Mouse (Mus musculus) erythroblast, embryonic 14.5 days (primary cell): ENCODE results near the gene Slc38a3. TPM values are rescaled to one million over a fixed set of nuclear protein-coding genes. Genes with fewer than 3 reads are reported as not detected.

Experiments used
- H3K27me3 ChIP-seq: 2 replicates; pipeline ENCODE4 v1.6.1; 2012; ENCODE audit warnings: inconsistent platforms; ENCODE audit not compliant: control insufficient read depth
- H3K36me3 ChIP-seq: 2 replicates; pipeline ENCODE4 v1.6.1; 2012; ENCODE audit warnings: mild to moderate bottlenecking, inconsistent platforms; ENCODE audit not compliant: control insufficient read depth
- H3K4me1 ChIP-seq: 2 replicates; pipeline ENCODE4 v1.6.1; 2012; ENCODE audit warnings: inconsistent platforms; ENCODE audit not compliant: control insufficient read depth
- H3K4me3 ChIP-seq: replicated peaks from 2 replicates; pipeline ENCODE3; 2012; ENCODE audit warnings: moderate library complexity, mild to moderate bottlenecking, inconsistent platforms
- H3K9me3 ChIP-seq: 2 replicates; pipeline ENCODE4 v1.6.1; 2012; ENCODE audit warnings: low read length, inconsistent platforms, mixed read lengths; ENCODE audit not compliant: control insufficient read depth
- GATA1 ChIP-seq: IDR thresholded peaks from 2 replicates; pipeline ENCODE4 v1.6.1; 2012; ENCODE audit warnings: low read length, inconsistent platforms, mixed read lengths
- TAL1 ChIP-seq: IDR thresholded peaks from 3 replicates; pipeline ENCODE4 v1.6.1; 2012; ENCODE audit warnings: low read length, inconsistent platforms, mixed read lengths
- polyA plus RNA-seq: library from polyadenylated mRNA; stranded (reverse); fragments of >175 nt; gene quantifications from 2 replicates; pipeline ENCODE4 v1.2.3, GENCODE M21; 2012

Slc38a3 gene
- polyA plus RNA-seq, 1 experiment = 0.05 TPM

DNA sequence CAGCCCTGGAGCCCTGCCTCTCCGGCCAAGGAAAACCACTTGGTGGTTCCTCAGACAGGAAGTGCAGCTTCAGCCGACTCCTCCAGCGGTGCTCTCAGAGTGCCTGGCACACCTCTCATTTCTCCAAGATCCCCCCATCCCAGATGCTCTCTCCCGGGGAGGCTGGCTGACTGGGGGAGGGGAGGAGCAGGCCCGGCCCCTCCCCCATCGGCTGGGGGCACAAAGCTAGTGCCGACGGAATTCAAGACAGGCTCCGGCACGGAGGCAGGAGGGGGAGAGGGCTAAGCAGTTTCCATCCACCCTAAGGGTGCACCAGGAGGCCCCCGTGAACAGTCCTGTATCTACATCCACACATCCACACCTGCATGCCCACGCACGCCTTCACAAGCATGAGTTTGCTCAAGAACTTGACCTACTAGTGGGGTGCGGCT is 37.5 kb upstream of the Slc38a3 start:
- H3K4me1 ChIP-seq = peaks cover 17% of the 10 kb centered on the region
- no peak overlapping the region for H3K4me3 ChIP-seq
- TF ChIP-seq TAL1 = no peak
- no peak for TF ChIP-seq GATA1
- H3K36me3 ChIP-seq = no peaks in the 10 kb centered on the region
- peaks cover 78% of the 10 kb centered on the region for H3K27me3 ChIP-seq
- H3K9me3 ChIP-seq = peaks cover 2% of the 10 kb centered on the region; the same call in 1 of the 2 replicates

DNA sequence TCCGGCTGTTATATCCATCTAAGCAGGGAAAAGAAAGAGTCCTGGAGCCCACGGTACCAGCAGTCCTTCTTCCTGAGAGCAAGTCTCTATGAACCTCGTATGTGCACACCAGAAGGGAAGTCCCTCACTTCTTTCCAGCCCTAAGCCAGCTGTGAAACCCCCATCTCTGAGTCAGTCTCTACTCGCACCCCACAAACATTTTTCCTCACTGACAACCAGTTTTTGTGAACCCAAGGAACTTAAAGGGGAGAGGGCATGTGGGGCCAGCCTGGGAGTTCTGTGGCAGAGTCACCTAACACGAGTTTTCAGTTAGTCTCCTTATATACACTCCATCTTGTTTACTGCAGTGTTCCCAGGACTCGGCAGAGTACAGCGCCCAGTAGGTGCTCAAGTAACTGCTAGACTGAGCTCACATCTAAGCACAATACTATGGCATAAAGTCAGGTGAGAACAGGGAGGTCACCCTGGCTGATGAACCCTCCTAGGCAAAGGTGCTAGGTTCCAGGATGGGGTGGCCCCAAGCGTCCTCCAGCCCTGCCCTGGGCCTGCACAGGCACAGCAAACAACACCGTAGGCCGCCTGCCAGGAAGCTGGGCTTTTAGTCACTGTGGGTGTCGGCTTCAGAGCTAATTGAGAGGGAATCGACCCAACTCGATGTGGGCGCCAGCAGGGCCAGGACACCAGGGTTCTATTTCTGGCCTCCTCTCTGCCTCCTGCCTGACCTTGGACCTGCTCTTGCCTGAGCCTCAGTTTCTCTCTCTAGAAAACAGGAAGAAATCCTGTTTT is 34.2 kb upstream of the Slc38a3 start:
- Histone ChIP-seq H3K36me3 (no peaks in the 10 kb centered on the region), H3K9me3 (no peaks in the 10 kb centered on the region), H3K4me1 (peaks cover 2% of the 10 kb centered on the region; the same call in 1 of the 2 replicates), H3K27me3 (peaks cover 58% of the 10 kb centered on the region), H3K4me3 (no peak overlapping the region)
- TF ChIP-seq GATA1 (no peak), TAL1 (no peak)

DNA sequence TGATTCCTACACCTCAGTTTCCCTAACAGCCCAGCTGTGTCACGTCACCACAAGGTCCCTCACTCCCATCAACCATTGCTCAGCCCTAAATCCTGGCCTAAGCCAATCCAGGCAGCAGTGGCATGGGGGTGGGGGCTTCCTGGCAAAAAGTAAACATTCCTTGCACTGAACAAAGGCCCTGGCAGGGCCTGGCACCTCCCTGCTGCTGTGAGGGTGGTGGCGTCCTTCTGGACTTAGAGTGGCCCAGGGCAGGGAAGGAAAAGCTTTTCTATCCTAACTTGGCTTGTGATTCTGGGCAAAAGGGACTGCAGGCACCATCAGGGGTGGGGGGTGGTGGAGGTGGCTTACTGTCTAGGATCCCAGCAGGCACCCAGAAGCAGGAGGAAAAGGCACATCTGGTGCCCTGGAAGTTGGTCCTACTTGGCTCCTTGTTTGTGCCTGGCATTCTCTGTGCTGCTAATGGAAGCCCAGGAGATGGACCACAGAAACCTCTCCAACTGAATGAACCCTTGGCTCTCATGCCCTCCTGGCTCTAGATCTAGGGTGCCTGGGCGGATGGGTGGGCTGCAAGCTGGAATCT is 33.4 kb upstream of the Slc38a3 start:
- Histone ChIP-seq H3K4me3 (no peak overlapping the region), H3K36me3 (no peaks in the 10 kb centered on the region), H3K4me1 (no peaks in the 10 kb centered on the region), H3K9me3 (no peaks in the 10 kb centered on the region), H3K27me3 (peaks cover 50% of the 10 kb centered on the region)
- no peak for TF ChIP-seq TAL1
- no peak for TF ChIP-seq GATA1

DNA sequence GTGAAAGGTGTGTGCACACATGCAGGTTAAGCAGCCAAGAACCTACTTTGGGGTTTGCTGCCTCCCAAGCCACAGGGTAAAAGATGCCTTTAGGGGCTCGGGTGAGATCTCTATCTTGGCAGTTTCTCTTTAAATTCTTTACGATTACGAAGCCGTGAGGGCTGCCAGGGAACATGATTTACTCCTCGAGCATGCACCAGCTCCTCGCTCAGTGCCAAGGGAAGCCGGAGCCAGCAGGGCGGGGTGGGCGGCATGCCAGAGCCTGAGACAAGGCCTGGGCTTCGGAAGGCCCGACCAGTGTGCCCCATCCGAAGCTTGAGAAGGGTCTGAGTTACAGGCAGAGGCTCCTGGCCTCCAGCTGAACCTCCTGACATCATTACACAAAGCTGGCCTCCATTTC is 32.3 kb upstream of the Slc38a3 start:
- Histone ChIP-seq H3K9me3 (no peaks in the 10 kb centered on the region), H3K27me3 (peaks cover 39% of the 10 kb centered on the region), H3K4me1 (no peaks in the 10 kb centered on the region), H3K4me3 (no peak overlapping the region), H3K36me3 (no peaks in the 10 kb centered on the region)
- TF ChIP-seq GATA1 = no peak
- no peak for TF ChIP-seq TAL1

DNA sequence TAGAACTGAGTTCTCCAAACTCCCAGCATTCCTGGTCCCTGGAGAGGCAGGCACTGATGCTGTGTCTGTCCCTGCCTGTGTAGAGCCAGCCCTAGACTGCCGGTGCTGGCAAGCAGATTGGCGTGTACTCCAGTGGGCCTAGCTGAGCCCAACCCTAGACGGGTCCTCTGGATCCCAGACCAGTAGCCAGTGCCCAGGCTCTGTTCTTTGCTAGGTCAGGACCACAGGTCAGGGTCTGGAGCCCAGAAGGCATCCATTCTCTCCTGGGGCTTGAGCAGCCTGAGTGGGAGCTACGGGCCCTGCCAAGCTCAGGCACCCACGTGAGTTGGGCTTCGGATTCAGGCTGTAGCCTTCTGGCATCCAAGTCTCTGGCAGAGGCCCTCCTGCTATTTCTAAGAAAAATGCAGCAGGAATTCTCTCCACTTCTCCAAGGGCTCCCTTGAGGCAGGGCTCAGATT is 30.8 kb upstream of the Slc38a3 start:
- H3K27me3 ChIP-seq = peaks cover 29% of the 10 kb centered on the region
- no peaks in the 10 kb centered on the region for H3K36me3 ChIP-seq
- H3K4me3 ChIP-seq = no peak overlapping the region
- TF ChIP-seq TAL1 (no peak), GATA1 (no peak)
- no peaks in the 10 kb centered on the region for H3K9me3 ChIP-seq
- H3K4me1 ChIP-seq = no peaks in the 10 kb centered on the region

DNA sequence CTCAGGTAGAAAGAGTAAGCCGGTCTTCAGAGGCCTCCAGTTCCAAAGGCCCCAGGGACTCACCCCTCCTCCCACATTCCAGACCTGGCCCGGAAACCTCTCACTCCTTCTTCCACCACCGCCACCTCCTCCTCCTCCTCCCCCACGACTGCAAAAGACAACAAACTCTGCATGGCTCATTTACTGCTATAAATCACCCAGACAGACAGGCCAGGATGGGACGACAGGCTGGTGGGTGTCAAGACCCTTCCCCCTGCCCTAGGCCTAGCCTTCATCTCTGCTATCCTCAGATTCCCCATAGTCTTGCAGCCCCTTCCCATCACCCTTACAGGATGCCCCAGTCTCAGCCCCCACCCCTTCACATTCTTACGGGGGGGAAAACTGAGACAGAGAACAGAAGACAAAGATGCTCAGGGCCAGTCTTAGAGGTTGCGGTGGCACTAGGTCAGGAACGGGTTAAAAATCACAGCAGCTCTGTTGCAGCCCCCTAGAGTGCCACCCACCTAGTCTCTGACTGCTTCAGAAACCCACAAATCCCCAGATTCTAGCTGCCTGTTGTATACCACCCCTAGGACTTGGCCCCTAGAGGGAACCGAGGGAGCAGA is 30.1 kb upstream of the Slc38a3 start:
- Histone ChIP-seq H3K9me3 (no peaks in the 10 kb centered on the region), H3K36me3 (no peaks in the 10 kb centered on the region), H3K27me3 (peaks cover 22% of the 10 kb centered on the region), H3K4me3 (no peak overlapping the region), H3K4me1 (no peaks in the 10 kb centered on the region)
- no peak for TF ChIP-seq GATA1
- no peak for TF ChIP-seq TAL1

DNA sequence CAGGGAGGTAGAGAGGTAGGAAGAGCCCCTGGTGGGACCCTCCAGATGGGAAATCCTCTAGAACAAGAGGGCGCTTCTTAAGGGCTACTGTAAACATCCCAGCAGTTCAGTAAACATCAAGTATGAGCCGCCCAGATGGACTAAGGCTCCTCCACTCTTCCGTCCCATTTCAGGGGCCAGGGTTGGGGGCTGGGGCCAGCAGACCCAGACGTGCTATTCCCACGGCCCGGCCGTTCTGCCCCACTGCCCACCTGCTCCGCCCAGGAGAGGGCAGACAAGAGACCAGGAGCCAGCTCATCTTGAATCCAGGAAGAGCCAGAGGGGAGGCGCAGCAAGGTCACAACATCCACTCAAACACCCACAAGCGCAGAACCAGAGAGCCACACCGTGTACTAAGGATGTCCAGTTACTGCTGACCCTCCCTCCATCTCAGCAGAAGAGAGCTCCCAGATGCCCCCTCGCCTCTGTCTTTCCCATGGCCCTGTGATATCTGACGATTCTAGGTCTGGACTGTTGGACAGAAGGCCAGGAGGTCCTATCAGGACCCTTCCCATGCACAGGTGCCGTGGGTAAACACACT is 29.4 kb upstream of the Slc38a3 start:
- no peaks in the 10 kb centered on the region for H3K36me3 ChIP-seq
- H3K9me3 ChIP-seq = no peaks in the 10 kb centered on the region
- H3K4me3 ChIP-seq = no peak overlapping the region
- no peaks in the 10 kb centered on the region for H3K4me1 ChIP-seq
- TF ChIP-seq GATA1 (no peak), TAL1 (no peak)
- H3K27me3 ChIP-seq = peaks cover 18% of the 10 kb centered on the region

DNA sequence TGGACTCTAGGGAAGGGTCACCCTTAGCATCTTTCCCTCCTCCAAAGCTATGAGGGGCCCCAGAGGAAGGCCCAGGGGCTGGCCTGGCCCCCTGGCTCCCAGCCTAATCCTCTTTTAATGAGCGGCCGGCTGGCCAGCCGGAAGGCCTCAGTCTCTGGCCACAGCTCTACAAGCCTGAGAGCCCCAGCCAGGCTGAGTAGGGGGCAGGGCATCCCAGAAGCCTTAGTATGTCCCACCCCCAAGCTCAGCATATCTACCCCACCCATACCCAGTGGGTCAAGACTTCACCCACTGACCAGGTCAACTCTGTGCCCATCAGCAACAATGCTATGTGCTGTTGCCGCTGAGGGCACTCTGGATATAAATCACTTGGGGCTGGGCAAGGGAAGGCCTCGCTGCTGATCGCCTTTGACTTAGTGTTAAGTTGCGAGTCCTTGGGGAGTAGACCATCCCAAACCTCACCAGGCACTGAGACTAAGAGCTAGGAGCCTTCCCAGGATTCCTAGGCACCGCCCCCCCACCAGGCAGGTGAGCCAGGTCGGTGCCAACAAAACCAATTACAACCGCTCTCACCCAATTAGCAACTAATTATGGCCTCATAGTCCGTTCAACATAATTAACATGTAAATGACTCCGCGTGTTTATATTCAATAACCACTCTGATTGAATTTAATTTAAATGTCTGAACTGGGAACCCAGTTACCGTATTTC is 28.6 kb upstream of the Slc38a3 start:
- H3K36me3 ChIP-seq = no peaks in the 10 kb centered on the region
- no peak for TF ChIP-seq TAL1
- TF ChIP-seq GATA1 = no peak
- no peaks in the 10 kb centered on the region for H3K9me3 ChIP-seq
- peaks cover 5% of the 10 kb centered on the region for H3K4me1 ChIP-seq
- H3K27me3 ChIP-seq = peaks cover 17% of the 10 kb centered on the region
- H3K4me3 ChIP-seq = no peak overlapping the region
